Mouse (Mus musculus) erythroblast, embryonic 14.5 days (primary cell): Measurements from ENCODE around the gene Olfr1015.

Experiments used
- GATA1 ChIP-seq: IDR thresholded peaks from 2 replicates; pipeline ENCODE4 v1.6.1; 2012; ENCODE audit warnings: low read length, inconsistent platforms, mixed read lengths
- TAL1 ChIP-seq: IDR thresholded peaks from 3 replicates; pipeline ENCODE4 v1.6.1; 2012; ENCODE audit warnings: low read length, inconsistent platforms, mixed read lengths

DNA sequence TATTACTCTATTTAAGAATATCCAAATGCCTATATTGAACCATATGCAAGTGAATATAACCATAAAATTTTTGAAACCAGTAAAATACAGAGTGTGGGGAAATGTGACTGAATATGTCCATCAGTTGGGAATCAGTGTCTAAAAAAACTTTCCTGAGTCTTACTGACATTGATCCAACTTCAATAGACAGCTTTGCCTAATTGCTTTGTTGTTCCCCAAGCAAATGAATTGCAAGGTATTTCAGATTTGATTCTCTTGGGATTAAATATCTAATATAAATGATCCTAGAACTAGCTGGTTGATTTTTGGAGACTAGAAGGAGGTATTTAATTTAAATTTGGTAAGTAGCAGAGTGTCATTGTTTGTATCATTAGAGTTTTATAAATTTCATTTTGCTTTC, 9.4 kb upstream of the Olfr1015 start, which contains the start of gene Olfr1014:
- TF ChIP-seq TAL1 (no peak), GATA1 (no peak)
